Mouse (Mus musculus): ENCODE results near the gene Evi2. TPM values are rescaled to one million over a fixed set of nuclear protein-coding genes. Genes with fewer than 3 reads are reported as not detected.

Evi2 gene
- total RNA-seq, 2 experiments from 2014 or later, result 21.3 to 116 TPM

GRCm38 (mm10) chr11:79527015-79527738 lies 3.2 kb downstream of the Evi2 start:
- peak; percentile 19 for ATAC-seq (ENCODE audit: poor library complexity, severe bottlenecking)

- no peak for ATAC-seq (ENCODE audit: poor library complexity, severe bottlenecking)
Observed at GRCm38 (mm10) chr11:79526549-79526948, 3.8 kb downstream of the Evi2 start.

GRCm38 (mm10) chr11:79524310-79524575 lies 6.1 kb downstream of the Evi2 start:
- ATAC-seq (ENCODE audit: poor library complexity, severe bottlenecking), result no peak

GRCm38 (mm10) chr11:79523560-79524309 lies 6.7 kb downstream of the Evi2 start, which contains the start of gene Evi2b:
Gene Evi2b (minus strand): TSS chr11:79523762.
- peak; percentile 31 for ATAC-seq (ENCODE audit: poor library complexity, severe bottlenecking)

GRCm38 (mm10) chr11:79522944-79523343 lies 7.4 kb downstream of the Evi2 start:
- ATAC-seq (ENCODE audit: poor library complexity, severe bottlenecking), result no peak

- 0 out of 2 replicates have a peak, but pooled peaks have one; percentile 19 for ATAC-seq (ENCODE audit: poor library complexity, severe bottlenecking)
Observed at GRCm38 (mm10) chr11:79521930-79522329, 8.5 kb downstream of the Evi2 start.

- ATAC-seq (ENCODE audit: poor library complexity, severe bottlenecking), result no peak
Observed at GRCm38 (mm10) chr11:79520772-79521171, 9.6 kb downstream of the Evi2 start.

GRCm38 (mm10) chr11:79519878-79520291 lies 10.5 kb downstream of the Evi2 start:
- ATAC-seq (ENCODE audit: poor library complexity, severe bottlenecking), result peak; percentile 90

GRCm38 (mm10) chr11:79519299-79519698 lies 11.1 kb downstream of the Evi2 start:
- ATAC-seq (ENCODE audit: poor library complexity, severe bottlenecking), result no peak

GRCm38 (mm10) chr11:79515798-79516197 lies 14.6 kb downstream of the Evi2 start:
- ATAC-seq (ENCODE audit: poor library complexity, severe bottlenecking), result no peak

GRCm38 (mm10) chr11:79515331-79515730 lies 15.1 kb downstream of the Evi2 start:
- no peak for ATAC-seq (ENCODE audit: poor library complexity, severe bottlenecking)

- ATAC-seq (ENCODE audit: poor library complexity, severe bottlenecking), result no peak
Observed at GRCm38 (mm10) chr11:79511970-79512369, 18.4 kb downstream of the Evi2 start.

- ATAC-seq (ENCODE audit: poor library complexity, severe bottlenecking), result no peak
Observed at GRCm38 (mm10) chr11:79504506-79504905, 25.9 kb downstream of the Evi2 start.

GRCm38 (mm10) chr11:79503845-79504244 lies 26.5 kb downstream of the Evi2 start, which contains the start of gene Omg:
Gene Omg (minus strand): TSS chr11:79504084.
- no peak for ATAC-seq (ENCODE audit: poor library complexity, severe bottlenecking)

- no peak for ATAC-seq (ENCODE audit: poor library complexity, severe bottlenecking)
Observed at GRCm38 (mm10) chr11:79502917-79503316, 27.5 kb downstream of the Evi2 start.

GRCm38 (mm10) chr11:79494976-79495800 lies 35.2 kb downstream of the Evi2 start:
- no peak for ATAC-seq (ENCODE audit: poor library complexity, severe bottlenecking)

- ATAC-seq (ENCODE audit: poor library complexity, severe bottlenecking), result no peak
Observed at GRCm38 (mm10) chr11:79484721-79485120, 45.7 kb downstream of the Evi2 start.

GRCm38 (mm10) chr11:79483876-79484528 lies 46.4 kb downstream of the Evi2 start:
- ATAC-seq (ENCODE audit: poor library complexity, severe bottlenecking), result no peak

GRCm38 (mm10) chr11:79483392-79483791 lies 47.0 kb downstream of the Evi2 start:
- no peak for ATAC-seq (ENCODE audit: poor library complexity, severe bottlenecking)

- ATAC-seq (ENCODE audit: poor library complexity, severe bottlenecking), result no peak
Observed at GRCm38 (mm10) chr11:79468097-79468496, 62.3 kb downstream of the Evi2 start.

Measured in megakaryocyte, adult 5-6 weeks (primary cell).